Mouse (Mus musculus): ENCODE results near the gene Mettl16.

Gene Mettl16

GRCm38 (mm10) chr11:74792874-74793273 is 22.2 kb downstream of the Mettl16 start:
- peak; percentile 63 for DNase-seq

DNA sequence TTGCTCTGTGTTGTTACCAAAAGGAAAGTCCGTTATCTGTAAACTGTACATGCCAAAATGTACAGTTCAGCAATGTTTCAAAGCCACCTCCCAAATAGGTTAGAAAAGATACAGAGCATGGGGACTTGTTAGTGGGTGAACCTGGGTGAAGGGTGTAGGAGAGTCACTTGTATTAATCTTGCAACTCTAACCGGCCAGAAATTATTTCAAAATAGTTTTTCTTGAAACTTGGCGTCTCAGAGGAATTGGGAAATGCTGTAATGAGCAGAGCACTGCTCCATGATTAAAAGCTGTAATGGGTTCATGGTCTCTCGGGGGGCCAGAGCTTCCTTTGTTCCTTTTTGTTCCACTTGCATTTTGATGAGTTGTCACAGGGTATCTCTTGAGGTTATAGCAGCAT is 30.0 kb downstream of the Mettl16 start:
- DNase-seq: no peak

DNA sequence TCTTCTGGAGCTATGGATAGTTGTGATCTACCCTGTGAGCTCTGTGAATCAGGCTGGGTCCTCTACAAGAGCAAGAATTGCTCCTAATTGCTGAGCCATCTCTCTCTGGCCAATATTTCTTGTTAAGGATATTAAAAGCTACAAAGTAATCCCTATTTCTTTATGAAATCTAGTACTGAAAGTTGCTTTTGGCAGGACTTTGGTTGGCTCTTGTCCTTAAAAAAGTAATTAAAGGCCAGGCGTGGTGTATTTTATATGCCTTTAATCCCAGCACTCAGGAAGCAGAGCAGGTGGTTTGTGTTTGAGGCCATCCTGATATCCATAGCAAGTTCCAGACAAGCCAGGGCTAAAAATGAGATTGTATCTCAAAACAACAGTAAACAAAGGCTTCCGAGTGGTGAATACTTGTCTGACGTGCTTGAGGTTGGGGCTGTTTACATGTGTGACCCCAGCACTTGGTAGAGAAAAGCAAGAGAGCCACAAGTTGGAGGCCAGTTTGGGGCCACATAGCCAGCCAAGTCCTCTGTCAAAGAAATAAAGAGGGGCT is 33.5 kb downstream of the Mettl16 start:
- DNase-seq: peak; percentile 45

DNA sequence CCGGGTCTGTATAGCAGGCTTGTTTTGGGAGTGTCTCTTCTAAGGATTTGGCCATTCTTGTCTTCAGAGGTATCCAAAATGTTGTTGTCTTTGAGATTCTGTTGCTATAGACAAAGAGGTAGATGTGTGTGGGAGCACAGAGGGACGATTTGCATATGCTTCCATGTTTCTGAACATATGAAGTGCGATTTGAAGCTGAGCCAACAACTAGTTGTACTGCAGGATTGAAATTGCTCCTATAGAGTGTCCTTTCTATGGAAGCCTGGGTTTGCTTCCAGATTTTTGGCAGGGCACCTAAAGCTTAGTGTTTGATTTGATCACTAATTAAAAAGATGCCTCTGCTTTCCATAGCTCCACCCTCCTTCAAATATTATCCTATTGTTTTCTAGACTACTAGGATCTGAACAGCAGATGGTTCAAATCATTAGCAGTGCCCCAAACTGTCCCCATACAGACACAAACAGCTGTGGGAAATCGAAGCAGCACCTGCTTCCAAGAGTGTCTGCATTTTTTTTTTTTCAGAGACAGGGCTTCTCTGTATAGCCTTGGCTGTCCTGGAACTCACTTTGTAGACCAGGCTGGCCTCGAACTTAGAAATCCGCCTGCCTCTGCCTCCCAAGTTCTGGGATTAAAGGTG is 36.7 kb downstream of the Mettl16 start:
- peak; percentile 53 for DNase-seq

GRCm38 (mm10) chr11:74808251-74808853 is 37.7 kb downstream of the Mettl16 start:
- DNase-seq: peak; percentile 73

DNA sequence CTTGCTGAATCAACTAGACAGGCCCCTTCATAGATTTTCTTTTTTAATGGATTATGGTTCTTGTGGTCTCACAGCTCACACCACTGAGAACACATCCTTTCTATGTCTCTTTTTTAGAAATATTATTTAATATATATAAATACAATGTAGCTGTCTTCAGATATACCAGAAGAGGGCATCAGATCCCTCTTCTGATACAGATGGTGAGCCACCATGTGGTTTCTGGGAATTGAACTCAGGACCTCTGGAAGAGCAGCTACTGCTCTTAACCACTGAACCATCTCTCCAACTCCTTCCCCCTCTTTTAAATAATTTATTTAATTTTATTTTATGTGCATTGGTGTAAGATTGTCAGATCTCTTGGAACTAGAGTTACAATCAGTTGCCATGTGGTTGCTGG is 39.5 kb downstream of the Mettl16 start:
- DNase-seq: no peak

- peak; percentile 71 for DNase-seq
Observed at GRCm38 (mm10) chr11:74811027-74811426, 40.4 kb downstream of the Mettl16 start.

- DNase-seq: peak; percentile 50
Observed at GRCm38 (mm10) chr11:74811538-74811937, 40.9 kb downstream of the Mettl16 start.

GRCm38 (mm10) chr11:74815795-74816194 is 45.2 kb downstream of the Mettl16 start:
- no peak for DNase-seq

GRCm38 (mm10) chr11:74820921-74821320 is 50.3 kb downstream of the Mettl16 start:
- no peak for DNase-seq

- DNase-seq: peak; percentile 79
Observed at GRCm38 (mm10) chr11:74821463-74821862, 50.8 kb downstream of the Mettl16 start.

DNA sequence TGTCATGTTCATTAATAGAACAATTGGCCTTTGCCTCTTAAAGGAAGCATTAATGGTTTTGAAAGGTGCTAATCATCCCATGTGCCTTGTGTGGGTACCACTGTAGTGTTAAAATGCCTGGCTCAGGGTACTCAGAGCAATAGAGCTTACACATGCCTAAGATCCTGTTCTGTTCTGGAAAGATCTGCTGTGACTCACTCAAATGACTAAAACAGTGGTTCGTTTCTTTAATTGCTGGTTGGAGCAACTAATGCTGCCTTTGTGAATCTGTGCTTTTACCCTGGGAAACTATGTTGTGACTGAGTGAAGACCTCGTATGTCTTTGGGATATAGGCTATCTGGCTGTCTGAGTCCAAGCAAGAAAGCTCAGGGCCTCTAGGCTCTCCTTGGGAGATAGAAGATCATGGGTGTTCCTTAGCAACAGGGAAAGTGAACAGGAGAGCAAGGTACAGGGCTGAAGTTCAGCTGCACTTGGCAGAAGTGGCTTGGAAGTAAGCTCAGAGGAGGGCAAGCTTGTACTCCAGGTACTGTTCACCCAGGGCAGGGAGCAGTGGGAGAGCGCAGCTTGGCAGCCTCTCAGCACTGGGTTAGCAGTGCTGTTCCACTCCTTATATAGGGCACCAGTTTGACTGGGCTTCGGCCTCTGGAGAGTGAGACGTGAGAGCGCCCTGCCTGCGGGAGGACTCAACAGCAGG is 52.3 kb downstream of the Mettl16 start:
- peak; percentile 85 for DNase-seq

DNA sequence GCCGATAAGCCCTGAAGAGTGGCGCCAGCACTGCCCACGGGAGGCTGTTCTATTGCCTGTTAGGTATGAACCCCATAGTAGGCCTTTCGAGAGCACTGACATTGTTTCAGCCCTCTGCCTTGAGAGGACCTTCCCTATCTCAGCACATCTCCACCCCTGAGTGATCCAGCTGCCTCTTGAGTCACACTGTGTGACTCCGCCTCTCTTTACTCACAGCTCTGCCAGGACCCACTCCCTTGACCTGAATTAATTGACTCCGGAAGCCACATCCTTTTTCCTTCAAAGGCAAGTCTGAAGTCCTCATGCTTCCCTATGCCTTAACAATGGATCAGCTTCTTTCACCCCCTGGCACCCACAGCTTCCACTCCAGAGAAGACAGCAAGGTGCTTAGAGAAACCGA is 55.5 kb downstream of the Mettl16 start:
- DNase-seq: peak; percentile 95

DNA sequence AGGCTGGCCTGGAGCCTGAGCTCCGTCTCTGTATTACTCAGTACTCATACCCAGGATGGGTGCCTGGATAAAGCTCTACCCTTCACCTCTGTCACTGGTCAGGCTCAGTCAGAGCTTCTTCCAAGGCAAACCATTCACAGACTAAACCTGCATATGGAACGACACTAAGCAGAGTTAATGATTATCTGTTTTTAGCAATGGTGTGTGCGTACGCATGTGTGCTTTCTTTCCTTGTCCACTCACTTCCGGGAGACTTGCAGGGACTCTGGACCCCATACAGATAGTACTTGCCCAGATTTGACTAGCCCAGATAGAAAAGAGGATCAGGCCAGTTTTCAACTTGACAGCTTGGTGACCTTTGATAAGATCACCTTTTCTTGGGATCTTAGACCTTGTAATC is 56.1 kb downstream of the Mettl16 start:
- DNase-seq: peak; percentile 86

DNA sequence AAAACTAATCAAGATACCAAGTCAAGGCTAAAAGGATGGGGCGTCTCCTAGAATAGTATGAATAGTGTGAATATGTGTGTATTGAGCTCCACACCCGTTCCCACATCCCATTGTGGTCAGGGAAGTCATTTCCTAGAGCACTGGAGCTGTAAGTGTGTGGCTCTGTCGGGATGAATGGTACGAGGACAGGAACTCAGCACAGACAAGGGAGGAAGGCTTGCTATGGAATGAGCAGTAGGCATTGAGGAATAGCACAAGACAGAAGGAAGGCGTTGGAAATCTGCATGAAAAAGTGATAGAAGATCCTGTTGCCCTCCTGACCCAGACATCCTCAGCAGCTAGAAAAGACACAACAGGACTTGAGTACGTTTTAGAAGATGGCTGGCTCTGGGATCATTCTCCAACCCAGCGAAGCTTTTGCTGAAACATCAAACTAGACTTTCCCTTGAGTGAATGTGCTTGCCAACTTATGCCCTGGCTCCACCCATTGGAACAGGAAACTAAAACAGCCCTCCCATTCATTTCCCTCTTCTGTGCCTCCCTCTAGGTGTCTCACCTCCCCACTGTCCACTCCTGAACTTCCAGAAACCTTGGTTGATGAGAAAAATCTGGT is 57.3 kb downstream of the Mettl16 start:
- peak; percentile 91 for DNase-seq

DNA sequence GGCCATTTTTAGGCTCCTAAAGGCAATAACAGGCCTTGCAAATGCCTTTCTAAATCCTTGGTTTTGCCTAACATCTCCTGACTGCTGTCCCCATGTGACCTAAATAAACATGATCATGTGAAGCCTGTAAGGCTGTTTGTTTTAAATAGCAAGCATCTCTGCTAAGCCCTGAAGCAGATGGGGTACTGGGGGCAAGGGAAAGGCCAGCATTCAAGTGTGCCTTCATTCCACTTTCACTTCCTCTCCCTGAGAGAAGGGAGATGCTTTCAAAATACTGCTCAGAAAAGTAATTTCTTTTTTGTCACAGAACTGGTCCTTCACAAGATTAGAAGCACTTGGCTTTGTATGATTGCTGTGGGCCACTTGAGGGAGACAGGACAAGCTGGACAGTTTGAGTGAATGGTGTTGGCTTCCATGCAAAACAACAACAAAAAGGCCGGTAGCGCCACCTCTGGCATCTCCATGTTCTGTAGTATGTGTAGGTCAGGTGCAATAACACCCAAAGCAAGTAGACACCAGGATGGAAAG is 57.8 kb downstream of the Mettl16 start:
- peak; percentile 93 for DNase-seq

DNA sequence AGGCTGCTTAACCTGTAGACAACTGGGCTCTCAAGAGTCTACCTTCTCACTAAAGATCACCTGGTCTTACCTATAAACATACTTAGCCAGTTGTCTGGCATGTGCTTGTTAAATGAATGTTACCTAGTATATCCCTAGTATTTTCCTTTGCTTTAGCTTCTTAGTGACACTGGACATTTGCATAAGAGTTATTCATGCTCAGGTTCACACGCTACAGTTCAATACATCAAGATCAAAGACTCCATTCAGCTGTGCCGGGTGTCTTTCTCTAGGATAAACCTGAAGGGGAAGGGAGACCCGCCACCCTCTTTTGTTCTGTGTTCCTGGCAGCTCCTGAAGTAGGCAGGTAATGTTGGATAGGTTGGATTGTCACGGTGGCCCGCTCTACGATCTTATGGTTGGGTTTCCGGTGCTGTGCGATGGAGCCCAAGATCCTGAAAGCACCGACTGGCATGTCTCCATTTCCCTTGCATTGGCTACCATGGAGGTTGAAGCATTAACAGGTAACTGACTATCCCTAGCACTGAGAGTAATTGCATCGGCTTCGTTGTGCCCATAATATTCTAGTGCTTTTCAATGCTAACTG is 58.4 kb downstream of the Mettl16 start:
- peak; percentile 93 for DNase-seq

GRCm38 (mm10) chr11:74829812-74830211 is 59.2 kb downstream of the Mettl16 start:
- DNase-seq: no peak

DNA sequence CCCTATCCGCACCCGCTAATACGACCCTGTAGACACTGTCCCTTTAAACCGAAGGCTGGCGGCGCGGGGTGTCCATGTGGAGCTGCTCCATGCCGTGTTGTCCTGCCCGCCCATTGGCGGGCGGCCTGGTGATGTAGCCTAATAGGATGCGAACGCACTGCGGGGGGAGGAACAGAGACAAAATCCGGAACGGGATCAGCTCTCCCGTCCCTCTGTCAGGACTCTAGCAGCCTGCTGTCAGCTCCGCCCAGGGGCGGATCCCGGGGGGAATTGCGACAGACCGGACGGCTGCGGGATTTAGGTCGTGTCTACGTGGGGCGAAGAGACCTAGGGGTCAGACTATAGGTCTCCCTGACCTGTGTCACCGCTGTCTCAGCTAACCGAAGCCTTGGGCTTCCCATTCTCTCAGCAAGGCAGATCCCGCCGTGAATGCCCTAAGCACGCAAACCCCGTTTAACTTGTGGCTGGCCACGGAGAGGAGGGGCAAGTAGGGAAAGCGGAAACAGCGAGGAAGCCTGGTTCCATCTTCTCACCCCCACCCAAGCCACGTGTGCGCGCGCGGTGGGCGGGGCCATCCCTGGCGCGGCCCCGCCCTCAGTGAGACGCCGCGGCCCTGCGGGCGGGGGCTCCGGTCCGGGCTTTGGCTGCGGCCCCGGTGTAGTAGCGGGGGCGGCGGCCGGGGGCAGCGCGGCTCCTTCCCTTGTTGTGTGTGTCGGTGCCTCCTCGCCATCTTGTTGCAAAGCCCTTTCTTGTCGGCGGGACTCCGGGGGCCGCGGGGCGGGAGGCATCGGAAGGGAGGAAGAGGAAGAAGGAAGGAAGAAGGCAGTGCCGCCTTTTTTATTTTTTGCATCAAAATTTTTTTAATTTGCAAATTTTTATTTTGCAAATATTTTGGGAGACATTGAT is 59.9 kb downstream of the Mettl16 start, which contains the start of gene Mnt:
Mnt (plus strand) TSS at position 665 of the 906 bp plus-strand sequence.
- DNase-seq: peak; percentile 100

DNA sequence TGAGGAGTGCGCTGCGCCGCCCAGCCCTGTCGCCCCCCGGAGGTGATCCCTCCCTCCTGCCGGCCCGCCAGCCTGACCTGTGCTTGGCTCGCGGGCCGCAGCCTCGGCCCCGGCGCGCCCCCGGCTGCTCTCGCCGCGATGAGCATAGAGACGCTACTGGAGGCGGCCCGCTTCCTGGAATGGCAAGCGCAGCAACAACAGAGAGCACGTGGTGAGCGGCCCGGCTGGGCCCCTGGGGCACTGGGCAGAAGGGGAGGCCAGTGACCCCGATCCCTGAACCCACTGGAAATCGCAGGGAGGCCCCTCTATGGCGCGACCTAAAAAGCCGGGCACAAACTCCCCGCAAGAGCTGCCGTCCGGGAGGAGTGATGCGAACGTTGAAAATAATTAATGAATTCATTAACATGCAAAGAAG is 60.6 kb downstream of the Mettl16 start:
- DNase-seq: peak; percentile 98

GRCm38 (mm10) chr11:74831606-74832451 is 61.2 kb downstream of the Mettl16 start:
- DNase-seq: peak; percentile 100
